Mouse (Mus musculus) C2C12 (cell line): ENCODE measurements around the gene Tbc1d2. TPM values are rescaled to one million over a fixed set of nuclear protein-coding genes. Genes with fewer than 3 reads are reported as not detected.

ENCODE experiments used
- H3K27me3 ChIP-seq: one replicate; pipeline ENCODE4 v1.6.1; 2011; ENCODE audit not compliant: control insufficient read depth, insufficient read depth, insufficient read length
- H3K36me3 ChIP-seq: one replicate; pipeline ENCODE4 v1.6.1; 2011; ENCODE audit not compliant: control insufficient read depth, insufficient read depth
- H3K4me3 ChIP-seq: one replicate; pipeline ENCODE4 v1.5.1; 2011; ENCODE audit warnings: mild to moderate bottlenecking, control low read depth; ENCODE audit not compliant: poor library complexity, insufficient read depth, severe bottlenecking
- H3K79me2 ChIP-seq: one replicate; pipeline ENCODE4 v1.6.1; 2011; ENCODE audit not compliant: control insufficient read depth, insufficient read depth
- H3K79me3 ChIP-seq: one replicate; pipeline ENCODE4 v1.6.1; 2011; ENCODE audit warnings: low read depth, control low read depth
- H3ac ChIP-seq: one replicate; pipeline ENCODE3; 2011; ENCODE audit warnings: low read depth; ENCODE audit not compliant: control insufficient read depth, insufficient read length
- CEBPB ChIP-seq: IDR thresholded peaks from one replicate; pipeline ENCODE4 v1.6.1; 2011; ENCODE audit warnings: low read depth, mild to moderate bottlenecking, control low read depth, moderate library complexity
- CTCF ChIP-seq: IDR thresholded peaks from one replicate; pipeline ENCODE4 v1.5.1; 2011; ENCODE audit not compliant: control insufficient read depth, insufficient read depth, insufficient read length
- FOSL1 ChIP-seq: IDR thresholded peaks from one replicate; pipeline ENCODE4 v1.8.0; 2011; ENCODE audit warnings: mild to moderate bottlenecking, low read length; ENCODE audit not compliant: poor library complexity, insufficient read depth, severe bottlenecking
- MAX ChIP-seq: IDR thresholded peaks from one replicate; pipeline ENCODE4 v1.6.1; 2011; ENCODE audit warnings: mild to moderate bottlenecking, control low read depth
- MYOD1 ChIP-seq: IDR thresholded peaks from one replicate; pipeline ENCODE4 v1.6.1; 2011; ENCODE audit warnings: low read depth; ENCODE audit not compliant: control insufficient read depth, insufficient read length
- MYOG ChIP-seq: IDR thresholded peaks from one replicate; pipeline ENCODE4 v1.6.1; 2011; ENCODE audit not compliant: control insufficient read depth, insufficient read length; ENCODE audit errors: extremely low read depth
- USF1 ChIP-seq: IDR thresholded peaks from one replicate; pipeline ENCODE4 v1.6.1; 2011; ENCODE audit warnings: low read depth, mild to moderate bottlenecking, control low read depth, moderate library complexity
- polyA plus RNA-seq: library from polyadenylated mRNA; unstranded; fragments of >200 nt; fragmentation: generic; extraction: Trizol; gene quantifications from one replicate; pipeline ENCODE4 v1.2.1, GENCODE M21; 2012; ENCODE audit warnings: missing spikeins

Gene Tbc1d2
- polyA plus RNA-seq, 1 experiment: 0.77 TPM

GRCm38 (mm10) chr4:46555762-46556161, 94.2 kb downstream of the Tbc1d2 start:
- H3K4me3 ChIP-seq: no peak overlapping the region
- no peaks in the 10 kb centered on the region for H3K79me3 ChIP-seq
- H3K27me3 ChIP-seq: peaks cover 4% of the 10 kb centered on the region
- no peak overlapping the region for H3ac ChIP-seq
- TF ChIP-seq CTCF (no peak), USF1 (no peak), FOSL1 (no peak), MYOD1 (no peak), MYOG (no peak), MAX (no peak), CEBPB (no peak)
- no peaks in the 10 kb centered on the region for H3K79me2 ChIP-seq
- H3K36me3 ChIP-seq: no peaks in the 10 kb centered on the region

Other genes with a start within 250 kb of the Tbc1d2 start
- gene Hemgn, start 236.7 kb downstream of the Tbc1d2 start, polyA plus RNA-seq: not detected
- gene Anp32b, start 199.3 kb downstream of the Tbc1d2 start, polyA plus RNA-seq: 311 TPM
- gene Nans, start 161.0 kb downstream of the Tbc1d2 start, polyA plus RNA-seq: 115 TPM
- 0.12 TPM for gene Trim14, start 114.1 kb downstream of the Tbc1d2 start, polyA plus RNA-seq
- 0.33 TPM for gene Coro2a, start 48.0 kb downstream of the Tbc1d2 start, polyA plus RNA-seq